Mouse (Mus musculus) erythroblast, embryonic 14.5 days (primary cell): ENCODE data around the gene Thsd7a.

ENCODE experiments used
- GATA1 ChIP-seq: IDR thresholded peaks from 2 replicates; pipeline ENCODE4 v1.6.1; 2012; ENCODE audit warnings: low read length, inconsistent platforms, mixed read lengths
- TAL1 ChIP-seq: IDR thresholded peaks from 3 replicates; pipeline ENCODE4 v1.6.1; 2012; ENCODE audit warnings: low read length, inconsistent platforms, mixed read lengths

DNA sequence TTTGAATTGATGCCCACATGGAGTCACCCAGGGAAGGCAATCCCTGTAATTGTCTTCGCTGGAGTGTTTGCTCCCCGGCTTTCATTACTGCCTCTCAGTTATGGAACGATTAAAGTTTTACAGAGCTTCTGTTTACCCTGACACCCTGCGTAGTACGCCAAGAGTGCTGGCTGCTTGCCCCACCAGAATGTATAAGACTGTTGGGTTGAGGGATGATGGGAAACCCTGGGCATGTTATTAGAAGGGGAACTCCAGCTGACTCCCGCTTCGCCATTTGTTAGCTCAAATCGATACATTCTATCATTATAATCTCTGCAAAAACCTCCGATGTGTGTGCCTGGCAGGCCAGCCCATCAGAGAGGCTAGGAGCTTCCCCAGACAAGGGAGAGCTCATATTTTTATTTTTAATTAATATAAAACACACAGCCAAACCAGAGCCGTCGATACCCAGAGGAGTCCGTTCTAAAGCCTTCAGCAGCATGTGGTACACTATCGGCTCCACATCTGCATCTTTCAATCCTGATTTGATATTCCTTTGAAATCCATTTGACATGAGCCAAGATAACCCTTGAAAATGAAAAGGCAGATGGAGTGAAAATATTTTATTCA is 142.5 kb downstream of the Thsd7a start:
- TF ChIP-seq GATA1 (no peak), TAL1 (no peak)
